Mouse (Mus musculus) ES-Bruce4 (cell line): ENCODE measurements around the gene Tead3.

Experiments
- CTCF ChIP-seq: IDR thresholded peaks from one replicate; pipeline ENCODE4 v1.8.1; 2011; ENCODE audit warnings: low read depth, low read length
- EP300 ChIP-seq: IDR thresholded peaks from 2 replicates; pipeline ENCODE4 v1.6.1; 2011; ENCODE audit warnings: low read depth, low read length; ENCODE audit not compliant: insufficient read depth
- POLR2A ChIP-seq: IDR thresholded peaks from one replicate; pipeline ENCODE4 v1.8.1; 2011; ENCODE audit warnings: low read length; ENCODE audit not compliant: insufficient read depth

DNA sequence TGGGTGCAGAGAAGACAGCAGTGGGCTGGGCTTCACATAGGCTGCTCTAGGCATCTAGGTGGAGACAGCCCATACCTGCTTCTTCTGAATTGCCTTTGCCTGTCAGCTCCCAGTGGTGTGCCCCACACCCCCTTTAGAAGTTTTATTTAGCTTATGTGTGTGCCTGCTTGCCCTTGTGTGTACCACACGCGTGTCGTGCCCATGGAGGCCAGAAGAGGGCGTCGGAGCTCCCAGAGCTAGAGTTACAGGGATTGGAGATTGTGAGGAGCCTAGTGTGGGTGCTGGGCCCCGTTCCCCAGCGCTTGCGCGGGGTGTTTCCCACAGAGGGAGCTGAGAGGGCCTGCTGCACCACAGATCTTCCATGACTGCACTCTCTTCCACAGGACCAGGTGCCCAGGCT lies 34.1 kb downstream of the Tead3 start:
- peak; percentile 47 for TF ChIP-seq CTCF
- no peak for TF ChIP-seq POLR2A
- TF ChIP-seq EP300: no peak
